Mouse (Mus musculus) T-cell, adult 2 months (primary cell): Measurements from ENCODE around the gene Serpinf2.

ENCODE experiments used
- DNase-seq: peaks from one replicate; pipeline ENCODE4 v3.0.0; 2022; ENCODE audit warnings: low spot score

Gene Serpinf2

GRCm38 (mm10) chr11:75439363-75439762 is at the start of gene Serpinf2:
Gene Serpinf2, minus strand, starts transcription at chr11:75439591.
- DNase-seq = no peak

DNA sequence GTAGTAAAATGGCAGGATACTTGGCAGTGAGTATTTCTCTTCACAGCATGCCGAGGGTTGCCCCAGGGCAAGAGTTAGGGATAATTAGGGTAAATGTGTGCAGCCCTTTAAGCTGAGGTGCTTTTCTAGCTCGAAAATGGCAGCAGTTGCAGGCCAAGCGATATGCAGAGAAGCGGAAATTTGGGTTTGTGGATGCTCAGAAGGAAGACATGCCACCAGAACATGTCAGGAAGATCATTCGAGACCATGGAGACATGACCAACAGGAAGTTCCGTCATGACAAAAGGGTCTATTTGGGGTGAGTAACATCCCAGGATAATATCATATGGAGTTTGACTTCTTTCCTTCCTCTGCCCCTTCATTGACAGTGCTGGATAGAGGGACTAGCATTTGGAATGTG is 48.1 kb upstream of the Serpinf2 start:
- no peak for DNase-seq

DNA sequence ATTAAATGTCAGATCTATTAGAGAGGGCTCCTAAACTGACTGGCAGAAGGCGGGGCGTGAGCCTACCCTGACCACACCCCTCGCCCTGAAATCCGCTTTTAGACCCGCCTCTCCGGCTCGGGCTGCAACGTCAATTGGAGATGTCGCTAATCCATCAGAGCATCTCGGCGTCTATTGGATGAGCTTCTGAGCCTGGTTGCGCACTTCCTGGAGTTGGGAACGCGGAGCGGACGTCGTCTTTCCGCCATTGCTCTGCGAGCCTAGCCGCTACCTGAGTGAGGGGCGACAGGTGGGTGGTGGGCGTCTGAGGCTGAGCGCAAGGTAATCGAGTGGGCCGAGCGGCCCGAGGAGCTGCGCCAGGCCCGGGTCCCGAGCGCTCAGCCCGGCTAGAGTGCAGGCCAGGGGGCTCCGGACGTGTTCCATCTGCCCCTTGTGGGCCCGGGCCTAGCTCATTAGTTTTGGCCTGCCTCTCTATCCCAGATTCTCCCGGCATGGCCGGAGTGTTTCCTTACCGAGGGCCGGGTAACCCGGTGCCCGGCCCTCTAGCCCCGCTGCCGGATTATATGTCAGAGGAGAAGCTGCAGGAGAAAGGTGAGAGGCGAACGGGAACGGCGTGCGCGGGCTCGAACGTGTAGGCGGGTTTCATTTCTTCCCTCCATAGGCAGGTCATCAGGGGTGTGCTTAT is 47.4 kb upstream of the Serpinf2 start, which contains the start of gene Prpf8:
Prpf8 (plus strand) TSS at position 216 of the 685 bp plus-strand sequence.
- DNase-seq = peak; percentile 97

GRCm38 (mm10) chr11:75486192-75486591 is 46.8 kb upstream of the Serpinf2 start:
- DNase-seq = no peak

GRCm38 (mm10) chr11:75473376-75473775 is 34.0 kb upstream of the Serpinf2 start:
- no peak for DNase-seq

GRCm38 (mm10) chr11:75472469-75473081 is 33.2 kb upstream of the Serpinf2 start:
- DNase-seq = peak; percentile 60

DNA sequence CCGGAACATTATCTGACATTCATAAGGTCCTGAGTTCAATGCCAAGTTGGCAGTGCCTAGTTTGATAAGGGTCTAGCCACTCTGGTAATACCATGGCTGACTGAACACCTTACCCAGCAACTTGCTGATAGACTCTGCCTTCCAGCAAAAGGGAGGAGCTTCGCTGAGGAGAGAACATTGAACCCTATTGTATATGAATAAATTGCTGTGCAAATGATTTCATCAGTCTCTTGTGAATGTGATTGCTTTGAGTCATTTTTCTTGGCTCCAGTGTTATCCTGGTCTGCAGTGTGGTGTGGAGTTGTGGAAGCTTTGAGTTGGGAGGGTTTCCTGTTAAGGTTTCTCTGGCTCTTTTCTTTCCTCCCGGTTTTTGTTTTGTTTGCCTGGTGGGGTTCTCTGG is 31.3 kb upstream of the Serpinf2 start:
- no peak for DNase-seq

- no peak for DNase-seq
These were observed 29.9 kb upstream of the Serpinf2 start for GRCm38 (mm10) chr11:75469261-75469660.

DNA sequence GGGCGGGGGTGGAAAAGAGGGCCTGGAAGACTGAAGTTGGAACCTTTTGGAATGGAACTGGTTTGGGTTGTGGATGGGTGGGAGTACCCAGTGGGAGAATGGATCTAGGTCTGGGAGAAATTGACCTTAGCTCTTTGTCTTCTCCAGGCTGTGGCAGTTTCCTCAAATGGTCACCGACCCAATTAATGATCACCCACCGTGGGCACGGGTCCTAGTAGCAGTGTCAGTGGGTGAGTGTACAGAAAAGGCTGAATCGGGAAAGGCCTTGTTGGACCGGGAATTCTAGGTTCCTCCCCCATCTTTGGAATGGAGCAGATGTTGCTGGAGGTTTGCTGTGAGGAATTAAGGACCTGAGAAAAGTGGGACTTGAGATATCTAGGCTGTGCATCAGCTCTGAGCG is 29.0 kb upstream of the Serpinf2 start:
- DNase-seq = no peak

GRCm38 (mm10) chr11:75467512-75468215 is 28.3 kb upstream of the Serpinf2 start:
- no peak for DNase-seq

DNA sequence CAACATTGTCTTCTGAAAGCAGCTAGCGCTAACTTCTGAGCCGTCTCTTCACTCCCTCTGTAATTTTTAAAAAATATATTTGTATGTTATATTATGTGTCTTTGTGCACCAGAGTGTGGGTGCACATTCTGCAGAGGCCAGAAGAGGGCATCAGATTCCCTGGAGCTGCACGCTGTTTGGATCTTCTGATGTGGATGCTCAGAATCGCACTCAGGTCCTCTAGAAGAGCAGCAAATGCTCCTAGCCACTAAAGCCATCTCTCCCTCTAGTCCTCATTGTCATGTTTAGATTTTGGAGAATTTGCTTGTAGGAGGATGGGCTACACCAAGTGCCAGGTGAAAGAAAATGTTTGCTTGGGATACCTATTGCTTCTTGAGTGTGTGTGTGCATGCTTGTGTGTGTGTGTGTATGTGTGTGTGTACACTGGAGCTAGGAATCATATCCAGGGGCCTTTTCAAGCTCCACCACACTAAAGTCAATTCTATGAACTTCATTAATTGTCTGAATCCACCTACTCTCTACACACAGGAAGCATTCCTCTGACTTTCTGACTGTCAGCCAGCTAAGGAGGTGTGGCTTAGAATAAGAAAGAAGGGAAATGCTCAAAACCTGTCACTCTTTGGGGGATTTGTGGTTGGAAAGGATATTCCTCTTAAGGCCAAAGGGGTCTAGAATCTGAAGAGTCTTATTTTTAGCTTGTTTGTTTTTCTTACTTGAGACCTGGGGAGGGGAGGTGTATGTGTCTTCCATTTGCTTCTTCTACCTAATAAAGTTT is 27.5 kb upstream of the Serpinf2 start:
- no peak for DNase-seq

- DNase-seq = no peak
These were observed 25.7 kb upstream of the Serpinf2 start for GRCm38 (mm10) chr11:75465051-75465450.

DNA sequence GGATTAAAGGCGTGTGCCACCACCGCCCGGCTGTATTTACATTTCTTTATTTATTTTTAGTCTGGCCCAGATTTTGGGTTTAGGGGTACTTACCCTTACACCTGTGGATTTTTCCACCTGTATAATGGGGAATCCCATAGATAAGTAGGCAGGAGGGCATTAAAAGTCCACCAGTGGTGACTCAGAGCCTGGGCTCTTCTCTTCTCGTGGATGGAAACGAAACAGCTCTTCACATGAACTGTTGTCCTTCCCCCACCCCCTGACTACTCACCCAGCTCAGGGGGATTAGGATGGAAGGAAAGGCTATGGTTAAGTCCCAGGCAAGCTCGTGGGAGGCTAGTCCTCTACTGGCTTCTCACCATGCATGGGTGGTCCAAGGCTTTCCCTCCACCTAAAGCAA is 25.0 kb upstream of the Serpinf2 start:
- no peak for DNase-seq

DNA sequence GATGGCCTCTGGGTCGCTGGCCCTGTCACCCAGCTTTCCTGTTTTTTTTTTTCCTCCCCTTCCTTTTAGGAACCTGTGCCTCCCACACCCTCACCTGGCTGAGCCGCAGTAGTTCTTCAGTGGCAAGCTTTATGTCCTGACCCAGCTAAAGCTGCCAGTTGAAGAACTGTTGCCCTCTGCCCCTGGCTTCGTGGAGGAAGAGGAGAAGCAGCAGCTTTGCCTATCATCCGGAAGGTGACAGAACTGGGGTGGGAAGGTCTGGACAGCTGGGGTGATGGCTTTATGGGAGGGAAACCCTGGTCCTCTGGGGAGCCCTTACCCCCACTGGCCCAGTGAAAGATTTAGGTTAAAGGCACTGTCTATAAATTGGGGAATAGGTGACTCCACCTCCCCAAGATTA is 24.2 kb upstream of the Serpinf2 start:
- DNase-seq = no peak

- DNase-seq = no peak
These were observed 23.5 kb upstream of the Serpinf2 start for GRCm38 (mm10) chr11:75462865-75463336.

- peak; percentile 28 for DNase-seq
These were observed 22.9 kb upstream of the Serpinf2 start for GRCm38 (mm10) chr11:75462253-75462783.

DNA sequence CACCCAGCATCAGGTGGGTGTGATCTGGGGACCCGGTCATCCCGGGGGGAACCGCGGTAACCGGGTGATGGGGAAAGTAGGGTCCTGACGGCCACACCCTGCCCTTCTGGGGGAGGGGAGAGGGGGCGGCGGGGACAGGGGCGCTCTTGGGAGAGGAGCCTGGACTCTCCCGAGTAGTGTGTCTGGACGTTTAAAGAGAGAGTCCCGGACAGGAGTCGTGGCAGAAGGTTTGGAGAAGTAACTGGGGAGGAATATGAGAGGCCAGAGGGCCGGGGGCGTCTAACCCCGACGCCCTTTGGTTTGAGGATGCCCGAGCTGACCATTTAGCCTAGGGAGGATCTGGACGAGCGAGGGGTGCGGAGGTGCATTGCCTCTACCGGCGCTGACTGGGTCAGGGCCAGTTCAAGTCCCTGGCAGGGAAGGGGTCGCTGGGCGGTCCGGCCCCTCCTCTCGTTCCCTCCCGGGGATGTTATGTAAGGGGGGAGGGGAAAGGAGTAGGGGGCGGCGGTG is 22.4 kb upstream of the Serpinf2 start:
- DNase-seq = no peak

DNA sequence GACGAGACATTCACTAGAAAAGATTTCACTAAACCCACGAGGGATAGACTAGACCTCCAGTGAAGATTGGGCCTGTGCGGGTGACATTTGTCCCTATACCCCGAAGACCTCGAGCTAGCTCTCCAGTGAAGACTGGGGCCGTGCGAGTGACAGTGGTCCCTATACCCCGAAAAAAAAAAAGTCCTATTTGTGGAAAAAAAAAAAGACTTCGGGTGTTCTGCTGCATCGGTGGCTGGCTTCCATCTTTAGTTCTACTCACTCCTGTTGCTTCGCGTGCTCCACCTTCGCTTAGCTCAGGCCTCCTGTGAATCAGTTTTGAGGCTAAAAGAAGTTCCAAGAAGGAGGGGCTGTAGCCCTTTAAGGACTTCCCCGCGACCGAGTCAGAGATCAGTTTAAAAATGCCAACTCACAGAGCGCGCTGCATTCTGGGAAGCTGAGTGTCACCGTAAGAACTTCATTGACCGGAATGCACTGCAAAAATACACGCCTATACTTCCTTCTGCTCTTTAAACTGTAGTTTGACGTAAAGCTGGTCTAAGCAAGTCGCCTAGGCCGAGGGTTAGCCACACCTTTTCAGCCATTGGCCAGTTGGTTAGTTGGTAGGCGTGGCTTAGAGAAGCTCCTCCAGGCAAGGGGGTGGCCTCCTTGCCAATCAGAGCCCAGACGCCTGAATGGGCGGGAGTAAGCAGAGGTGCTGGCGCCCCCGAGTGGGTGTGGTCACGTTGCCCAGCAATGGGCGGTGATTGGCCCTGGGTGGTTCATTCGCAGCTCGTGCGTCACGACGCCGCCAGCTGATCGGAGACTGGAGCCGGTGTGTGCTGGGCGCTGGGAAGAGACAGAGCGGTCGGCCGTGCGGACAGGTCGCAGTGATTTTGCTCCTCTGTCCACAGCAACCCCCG is 21.7 kb upstream of the Serpinf2 start, which contains the start of gene Tlcd2:
Tlcd2 (plus strand) TSS at position 872 of the 899 bp plus-strand sequence.
- peak; percentile 100 for DNase-seq

DNA sequence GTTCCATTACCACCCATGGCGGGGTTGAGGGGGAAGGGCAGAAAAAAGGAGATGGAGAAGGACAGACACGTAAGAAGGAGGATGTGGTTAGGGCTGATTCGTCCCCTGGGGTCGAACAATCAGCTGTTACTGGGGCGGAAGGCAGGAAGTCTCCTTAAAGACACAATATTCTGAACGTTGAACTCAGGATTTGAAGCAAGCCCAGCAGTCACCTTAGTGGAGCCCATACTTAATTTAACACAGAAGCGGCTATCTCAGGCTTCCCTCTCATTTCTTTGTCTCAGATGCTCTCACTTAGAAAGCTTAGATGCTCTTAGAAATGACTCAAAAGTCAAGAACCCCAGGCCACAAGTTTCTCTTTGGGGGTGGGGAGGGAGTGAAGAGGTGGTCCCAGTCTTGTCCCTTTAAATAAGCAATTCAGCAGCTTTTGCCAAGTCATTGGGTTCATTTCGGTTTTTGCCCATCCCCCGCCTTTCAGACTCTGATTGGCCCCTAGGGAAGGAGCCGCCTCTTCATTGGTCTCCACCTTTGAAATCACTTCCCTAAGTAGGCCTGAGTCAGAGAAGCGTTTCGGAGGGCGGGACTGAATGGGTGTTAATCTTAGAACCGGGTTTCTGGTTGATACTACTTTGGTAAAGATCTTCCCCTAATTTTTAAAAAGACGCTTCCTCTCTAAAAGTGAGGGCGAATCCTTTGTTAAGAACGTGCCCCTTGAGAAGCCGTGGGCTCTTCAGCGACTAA is 20.9 kb upstream of the Serpinf2 start:
- peak; percentile 76 for DNase-seq

- no peak for DNase-seq
These were observed 20.3 kb upstream of the Serpinf2 start for GRCm38 (mm10) chr11:75459751-75460102.
